Mouse (Mus musculus): Measurements from ENCODE around the gene Gm17482. TPM values are rescaled to one million over a fixed set of nuclear protein-coding genes. Genes with fewer than 3 reads are reported as not detected.

Gene Gm17482
- total RNA-seq, 2 experiments from 2014 or later = not detected

DNA sequence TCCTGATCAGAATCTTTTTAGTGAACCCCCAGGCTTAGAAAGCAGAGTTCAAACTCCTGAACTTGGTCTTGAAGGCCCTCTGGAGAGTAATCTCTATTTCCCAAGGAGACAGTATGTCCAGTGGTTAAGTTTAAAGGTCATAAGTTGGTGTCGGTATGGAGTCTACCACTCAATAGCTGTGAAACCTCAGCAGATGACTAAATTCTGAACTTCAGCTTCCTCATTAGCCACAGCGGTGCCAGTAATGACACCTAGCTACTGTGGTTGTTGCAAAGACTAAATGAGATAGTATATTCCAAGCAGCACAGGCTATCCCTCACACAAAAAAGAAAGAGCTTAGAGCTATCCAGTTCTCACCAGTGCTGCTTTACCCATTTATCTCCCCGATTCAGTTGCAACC, 61.1 kb downstream of the Gm17482 start:
- no peak for DNase-seq
- intact Hi-C loops (cut with DNase I) = loop anchor here (10.0 kb wide), 1 partner anchor 247 kb away; no protein-coding TSS in a partner anchor

- no peak for DNase-seq
Measured at GRCm38 (mm10) chr6:115290561-115290960, 63.4 kb downstream of the Gm17482 start.

DNA sequence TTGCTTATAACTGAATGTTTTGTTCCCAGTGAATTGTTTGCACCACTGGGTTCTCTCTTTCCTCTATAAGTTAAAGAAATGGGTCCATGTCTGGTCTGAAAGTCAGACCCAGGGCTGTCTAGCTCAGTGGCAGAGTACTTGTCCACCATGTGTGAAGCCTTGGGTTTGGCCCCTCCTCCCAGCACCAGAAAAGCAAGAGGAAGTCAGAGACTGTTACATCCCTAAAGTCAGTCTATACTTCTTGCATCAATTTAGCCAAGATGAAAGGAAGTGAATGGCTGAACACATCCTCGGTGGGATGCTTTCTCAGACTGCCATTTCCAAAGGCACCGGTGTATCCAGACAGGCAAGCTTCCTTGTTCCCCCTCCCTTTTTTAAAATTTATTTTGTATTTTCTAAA, 63.9 kb downstream of the Gm17482 start:
- DNase-seq = no peak
- intact Hi-C loops (cut with DNase I) = no loop called here

More at GRCm38 (mm10) chr6:115290561-115290960, 63.4 kb downstream of the Gm17482 start:
- intact Hi-C loops (cut with DNase I) = no loop called here

DNA sequence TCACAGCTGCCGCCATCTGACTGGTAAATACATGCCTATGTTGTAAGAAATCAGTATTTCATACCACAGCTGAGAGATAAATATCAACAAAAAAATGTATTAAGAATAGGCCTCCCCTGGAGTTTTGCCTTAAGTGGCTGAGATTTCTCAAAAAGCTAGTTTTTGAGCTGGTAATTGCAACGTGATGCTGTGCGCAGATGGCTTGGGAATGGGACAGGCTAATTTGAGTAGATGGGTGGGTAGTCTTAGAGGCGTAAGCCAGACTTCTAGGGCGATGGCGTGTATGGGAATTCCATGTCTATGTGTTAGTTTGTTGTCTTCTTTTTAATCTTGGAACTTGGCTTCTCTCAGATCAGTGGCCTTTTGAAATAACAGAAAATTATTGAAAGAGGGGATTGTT, 64.7 kb downstream of the Gm17482 start:
- intact Hi-C loops (cut with DNase I) = no loop called here
- no peak for DNase-seq

DNA sequence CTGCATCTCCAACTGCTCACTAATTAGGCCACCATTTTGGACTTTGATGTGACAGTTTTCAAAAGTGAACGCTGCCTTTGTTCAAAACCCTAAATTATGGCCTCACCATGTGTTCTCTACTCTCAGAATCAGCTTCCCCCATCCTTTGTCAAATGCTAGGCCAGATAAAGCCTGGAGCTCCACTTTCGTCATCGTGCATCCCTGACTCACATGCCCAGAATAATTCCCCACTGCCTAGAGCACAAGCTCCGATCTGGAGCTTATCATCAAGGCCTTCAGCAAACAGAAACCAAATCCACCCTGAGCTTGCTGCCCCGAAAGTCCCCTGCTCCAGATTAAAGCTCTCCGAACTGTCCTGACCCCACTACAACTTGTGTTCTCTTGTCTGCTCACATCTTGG, 65.5 kb downstream of the Gm17482 start:
- intact Hi-C loops (cut with DNase I) = no loop called here
- DNase-seq = no peak

DNA sequence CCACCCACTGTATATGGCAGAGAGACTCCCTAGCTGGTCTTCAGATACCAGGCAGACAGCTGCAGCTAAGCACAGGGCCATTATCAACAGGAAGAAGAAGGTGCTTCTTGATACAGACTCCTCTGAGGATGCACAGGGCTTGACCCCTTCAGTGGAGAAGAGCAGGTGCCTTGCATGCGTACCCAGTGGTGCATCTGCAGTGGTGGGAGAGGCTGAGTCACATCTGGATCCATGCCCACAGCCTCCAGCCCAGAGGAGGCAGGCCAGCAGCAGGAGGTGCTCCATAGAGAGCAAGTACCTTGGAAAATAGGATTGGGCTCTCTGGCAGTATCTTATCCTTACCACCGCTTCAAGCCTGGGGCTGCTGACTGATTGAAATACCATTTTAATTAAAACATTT, 66.7 kb downstream of the Gm17482 start:
- intact Hi-C loops (cut with DNase I) = no loop called here
- no peak for DNase-seq

- intact Hi-C loops (cut with DNase I) = no loop called here
Measured at GRCm38 (mm10) chr6:115307134-115307533, 80.0 kb downstream of the Gm17482 start.

More at GRCm38 (mm10) chr6:115307134-115307533, 80.0 kb downstream of the Gm17482 start:
- no peak for DNase-seq

Other genes starting within 250 kb of the Gm17482 start
- gene Tamm41, start 189.5 kb upstream of the Gm17482 start, total RNA-seq (2021) = 10 to 100 TPM; 23.8 to 29.1 TPM
- 100 to 1,000 TPM; 140 to 169 TPM for gene Syn2, start 92.4 kb upstream of the Gm17482 start, total RNA-seq (2021)
- gene Timp4, start 24.9 kb downstream of the Gm17482 start, total RNA-seq (2021) = 1 to 10 TPM; 3.9 to 4.1 TPM
- gene Pparg, start 133.6 kb downstream of the Gm17482 start, total RNA-seq (2021) = 1 to 10 TPM; 1.0 to 2.0 TPM

Data from left cerebral cortex, postnatal 4 days (tissue).